Mouse (Mus musculus): ENCODE results near the gene Mvk. TPM values are rescaled to one million over a fixed set of nuclear protein-coding genes. Genes with fewer than 3 reads are reported as not detected.

Mvk gene
- polyA plus RNA-seq, 1 experiment from 2014 or later = 50.7 TPM

Small RNA genes within 50 kb of the gene (microRNA-seq; reads per million reads assigned to microRNA genes)
- not detected for gene Mir7027

Other genes with a start within 250 kb of the Mvk start
- gene Foxn4, start 170.5 kb upstream of the Mvk start, polyA plus RNA-seq (2015; fragmentation: Nextera tagmentation; extraction: Ambion mirVana) = 3.6 and 4.0 TPM in 2 replicates
- 0.58 and 0.93 TPM in 2 replicates for gene Myo1h, start 155.1 kb upstream of the Mvk start, polyA plus RNA-seq (2015; fragmentation: Nextera tagmentation; extraction: Ambion mirVana)
- 92.8 and 94.0 TPM in 2 replicates for gene Kctd10, start 63.8 kb upstream of the Mvk start, polyA plus RNA-seq (2015; fragmentation: Nextera tagmentation; extraction: Ambion mirVana)
- 36.9 and 43.1 TPM in 2 replicates for gene Ube3b, start 63.7 kb upstream of the Mvk start, polyA plus RNA-seq (2015; fragmentation: Nextera tagmentation; extraction: Ambion mirVana)
- gene Mmab, start 209 bp upstream of the Mvk start, polyA plus RNA-seq (2015; fragmentation: Nextera tagmentation; extraction: Ambion mirVana) = 21.1 and 22.9 TPM in 2 replicates
- 5.1 and 6.1 TPM in 2 replicates for gene Fam222a, start 123.7 kb downstream of the Mvk start, polyA plus RNA-seq (2015; fragmentation: Nextera tagmentation; extraction: Ambion mirVana)
- gene Trpv4, start 214.2 kb downstream of the Mvk start, polyA plus RNA-seq (2015; fragmentation: Nextera tagmentation; extraction: Ambion mirVana) = 0.39 and 0.46 TPM in 2 replicates
- gene Gltp, start 246.7 kb downstream of the Mvk start, polyA plus RNA-seq (2015; fragmentation: Nextera tagmentation; extraction: Ambion mirVana) = 41.1 and 43.2 TPM in 2 replicates